Mouse (Mus musculus) kidney, adult 18-20 months (tissue): ENCODE results near the gene Gm4881.
"Not testable (repeated sequence)": the region's sequence is repeated elsewhere in the genome, so short reads cannot be mapped to it uniquely, and the experiment has no call there.

ENCODE experiments used
- DNase-seq: peaks from one replicate; pipeline ENCODE4 v3.0.0; 2021

Gene Gm4881

GRCm38 (mm10) chr7:24953966-24954365 lies 9.7 kb upstream of the Gm4881 start:
- DNase-seq: no peak

GRCm38 (mm10) chr7:24949958-24950623 lies 5.8 kb upstream of the Gm4881 start:
- DNase-seq: peak; percentile 74

GRCm38 (mm10) chr7:24948774-24949173 lies 4.5 kb upstream of the Gm4881 start:
- DNase-seq: no peak

- no peak for DNase-seq
These were observed 3.2 kb upstream of the Gm4881 start for GRCm38 (mm10) chr7:24947316-24948048.

GRCm38 (mm10) chr7:24943641-24944040 lies 653 bp downstream of the Gm4881 start:
- DNase-seq: no peak

GRCm38 (mm10) chr7:24931651-24932050 lies 12.6 kb downstream of the Gm4881 start:
- no peak for DNase-seq

- no peak for DNase-seq
These were observed 13.8 kb downstream of the Gm4881 start for GRCm38 (mm10) chr7:24930475-24930874.

- no peak for DNase-seq
These were observed 24.6 kb downstream of the Gm4881 start for GRCm38 (mm10) chr7:24919728-24920127.

- no peak for DNase-seq
These were observed 25.5 kb downstream of the Gm4881 start for GRCm38 (mm10) chr7:24918763-24919323.

GRCm38 (mm10) chr7:24912480-24912879 lies 31.8 kb downstream of the Gm4881 start:
- no peak for DNase-seq

- DNase-seq: no peak
These were observed 37.0 kb downstream of the Gm4881 start for GRCm38 (mm10) chr7:24907211-24907748.

- no peak for DNase-seq
These were observed 37.7 kb downstream of the Gm4881 start for GRCm38 (mm10) chr7:24906551-24906950.

- peak; percentile 66 for DNase-seq
These were observed 39.4 kb downstream of the Gm4881 start for GRCm38 (mm10) chr7:24904936-24905335.

- DNase-seq: peak; percentile 96
These were observed 40.2 kb downstream of the Gm4881 start for GRCm38 (mm10) chr7:24904070-24904483.

GRCm38 (mm10) chr7:24903444-24903825 lies 40.9 kb downstream of the Gm4881 start:
- DNase-seq: no peak

- peak; percentile 83 for DNase-seq
These were observed 41.5 kb downstream of the Gm4881 start, which contains the start of gene Arhgef1 for GRCm38 (mm10) chr7:24902630-24903443. Gene Arhgef1, plus strand, starts transcription at chr7:24902912.

- no peak for DNase-seq
These were observed 42.0 kb downstream of the Gm4881 start for GRCm38 (mm10) chr7:24902264-24902629.

- DNase-seq: no peak
These were observed 42.5 kb downstream of the Gm4881 start for GRCm38 (mm10) chr7:24901842-24902241.

GRCm38 (mm10) chr7:24901114-24901513 lies 43.2 kb downstream of the Gm4881 start:
- DNase-seq: no peak

GRCm38 (mm10) chr7:24897959-24898358 lies 46.3 kb downstream of the Gm4881 start:
- DNase-seq: no peak

GRCm38 (mm10) chr7:24897224-24897623 lies 47.1 kb downstream of the Gm4881 start, which contains the start of gene Cd79a:
Gene Cd79a, plus strand, starts transcription at chr7:24897381.
- DNase-seq: no peak

- DNase-seq: no peak
These were observed 48.0 kb downstream of the Gm4881 start for GRCm38 (mm10) chr7:24896269-24896668.

- not testable (repeated sequence) for DNase-seq
These were observed 48.5 kb downstream of the Gm4881 start for GRCm38 (mm10) chr7:24895749-24896148.
